Mouse (Mus musculus) gonadal fat pad, adult 2 months (tissue): Measurements from ENCODE around the gene Dnttip2. TPM values are rescaled to one million over a fixed set of nuclear protein-coding genes. Genes with fewer than 3 reads are reported as not detected.

Source experiments
- DNase-seq: peaks from one replicate; pipeline ENCODE4 v3.0.0-alpha.2; 2012; ENCODE audit warnings: low read depth
- polyA plus RNA-seq: library from polyadenylated mRNA; depleted of rRNA; stranded (reverse); fragments of >200 nt; gene quantifications from 2 replicates; pipeline ENCODE4 v1.2.3, GENCODE M21; 2012; rRNA removed

Dnttip2 gene
- polyA plus RNA-seq, 1 experiment = 8.1 TPM

DNA sequence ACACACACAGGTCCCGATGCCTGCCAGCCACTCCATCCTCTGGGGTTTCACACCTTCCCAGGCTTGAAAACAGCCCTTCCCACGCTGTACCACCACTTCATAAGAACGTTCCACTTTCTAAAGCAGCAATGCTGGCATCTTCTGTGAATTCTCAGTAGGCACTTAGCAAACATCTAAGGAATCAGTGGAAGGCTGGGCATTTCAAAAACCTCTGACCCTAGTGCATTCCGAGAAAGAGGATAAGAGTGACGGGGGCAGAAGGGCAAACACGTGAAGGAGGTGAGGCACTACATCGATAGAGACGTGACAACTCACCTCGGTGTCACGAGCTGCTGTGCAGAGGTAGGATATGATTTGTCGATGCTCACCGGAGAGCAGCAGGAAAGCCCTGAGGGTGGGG lies 56.3 kb downstream of the Dnttip2 start:
- no peak for DNase-seq

DNA sequence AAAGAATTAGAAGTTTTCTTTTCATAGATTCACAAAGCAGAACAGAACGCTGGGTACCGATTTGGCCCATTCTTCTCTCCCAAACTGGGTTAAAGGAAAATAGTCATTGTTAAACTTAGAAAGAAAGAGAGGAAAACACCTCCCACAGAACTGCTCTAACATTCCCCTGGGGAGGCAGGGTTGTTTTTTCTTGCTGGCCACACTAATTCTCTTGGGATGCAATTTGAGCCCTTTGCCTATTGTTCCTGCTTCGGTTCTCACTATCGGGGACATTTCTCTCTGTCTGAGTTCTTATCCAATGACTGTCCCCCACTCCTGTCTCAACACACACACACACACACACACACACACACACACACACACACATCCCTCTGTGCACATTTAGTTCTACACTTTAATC lies 59.3 kb downstream of the Dnttip2 start:
- no peak for DNase-seq

DNA sequence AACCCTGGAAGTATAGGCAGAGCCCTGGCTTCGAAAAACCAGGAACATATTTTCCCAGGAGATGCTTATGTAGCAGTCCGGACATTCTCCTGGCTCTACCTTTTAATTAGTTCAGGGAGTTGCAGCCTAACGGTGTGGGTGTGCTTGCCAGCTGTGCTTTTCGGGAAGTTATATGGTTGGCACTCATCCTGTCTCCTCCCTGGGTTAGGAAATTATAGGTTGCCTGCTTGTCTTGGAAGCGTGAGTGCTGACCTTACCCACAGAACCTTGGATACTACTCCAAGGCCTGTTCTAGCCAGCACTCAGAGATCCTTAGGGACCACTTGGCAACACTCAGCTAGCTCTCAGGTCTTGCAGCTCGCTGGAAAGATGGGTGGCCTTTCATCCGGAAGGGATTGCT lies 59.7 kb downstream of the Dnttip2 start:
- peak; percentile 72 for DNase-seq

DNA sequence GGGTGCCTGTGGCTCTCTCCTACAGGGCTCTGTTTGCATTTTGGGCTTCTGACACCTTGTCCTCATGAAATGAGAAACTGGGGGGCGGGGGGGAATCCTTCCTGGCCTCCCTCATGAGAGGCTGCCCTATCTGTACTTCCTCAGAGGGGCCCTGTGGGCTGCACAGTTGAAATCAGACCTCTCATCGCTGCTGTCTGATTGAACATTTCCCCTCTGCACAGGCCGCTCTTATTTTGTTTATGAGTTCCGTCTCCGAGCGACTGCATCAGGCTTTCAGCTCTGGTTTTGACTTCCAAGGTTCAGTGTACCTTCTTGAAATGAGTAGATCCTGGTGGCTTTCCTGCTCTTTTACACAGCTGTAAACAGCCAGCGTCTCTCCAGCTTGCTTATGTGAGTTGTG lies 60.2 kb downstream of the Dnttip2 start:
- DNase-seq = no peak

Other genes starting within 250 kb of the Dnttip2 start
- gene Abca4, start 229.9 kb upstream of the Dnttip2 start, polyA plus RNA-seq = 0.91 and 2.2 TPM in 2 replicates
- 112 and 171 TPM in 2 replicates for gene Gclm, start 28.8 kb upstream of the Dnttip2 start, polyA plus RNA-seq
- 37.5 and 57.8 TPM in 2 replicates for gene Bcar3, start 19.7 kb downstream of the Dnttip2 start, polyA plus RNA-seq